In the genomic region with DNA sequence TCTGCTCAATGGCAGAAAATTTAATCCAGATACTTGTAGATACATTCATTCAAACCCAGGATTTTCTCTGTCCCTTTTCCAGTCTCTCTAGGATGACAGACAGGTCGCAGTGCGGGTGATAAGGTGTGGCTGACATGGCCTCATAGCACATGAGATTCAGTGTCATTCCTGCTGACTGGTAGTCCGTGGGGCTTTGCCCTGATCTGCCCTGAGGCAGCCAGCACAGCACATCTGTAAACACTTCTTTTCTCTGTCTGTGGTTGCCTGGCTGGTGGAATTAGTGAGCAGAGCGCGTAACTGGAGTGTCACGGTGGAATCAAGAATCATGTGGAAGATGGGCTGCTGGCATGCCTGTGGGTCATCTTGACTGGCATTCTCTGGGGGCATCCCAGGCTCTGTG, we compare ENCODE assay signal across 18 mouse cellular contexts.
"Had no signal": no experiment of that assay in that cellular context is flagged by ENCODE, and none has a peak within 500 bp of the region (broad histone marks: within the 10 kb centered on the region; RNA-seq: fewer than 3 reads in every experiment).

No protein-coding gene starts in this region.

- H3K36me3 ChIP-seq: lung, embryonic 15.5 days had no signal

- H3K9me3 ChIP-seq: liver, embryonic 15.5 days; lung, embryonic 15.5 days; megakaryocyte, embryonic 14.5 days; neural tube, embryonic 12.5 days; stomach, embryonic 15.5 days had no signal

- H3K4me2 ChIP-seq: liver, embryonic 15.5 days; lung, embryonic 15.5 days; midbrain, embryonic 11.5 days; neural tube, embryonic 12.5 days; stomach, embryonic 15.5 days had no signal

- H3K9ac ChIP-seq: liver, embryonic 15.5 days; liver, postnatal 0 days; lung, embryonic 15.5 days; neural tube, embryonic 12.5 days; stomach, embryonic 15.5 days had no signal

- H3K27me3 ChIP-seq: liver, embryonic 15.5 days; lung, embryonic 15.5 days; megakaryocyte, embryonic 14.5 days; neural tube, embryonic 12.5 days; stomach, embryonic 15.5 days had no signal

- H3K4me1 ChIP-seq: neural tube, embryonic 12.5 days; stomach, embryonic 15.5 days had no signal

- H3K27ac ChIP-seq: liver, embryonic 15.5 days; lung, embryonic 15.5 days; macrophage; neural tube, embryonic 12.5 days; stomach, embryonic 15.5 days; stomach, postnatal 0 days had no signal

- ATAC-seq: liver, postnatal 0 days; lung, postnatal 0 days; midbrain, embryonic 16.5 days had no signal

- H3K4me3 ChIP-seq: liver, embryonic 15.5 days; lung, embryonic 15.5 days; megakaryocyte, embryonic 14.5 days; neural tube, embryonic 12.5 days; stomach, embryonic 15.5 days had no signal

- DNase-seq: liver, postnatal 0 days; lung, adult 2 months; lung, postnatal 14 days; lung, postnatal 36 days; right cerebral cortex, postnatal 14 days; thymus, adult 2 months; thymus, postnatal 25 days; thymus, postnatal 4 days had no signal
